Mouse (Mus musculus) lung, postnatal 25 days (tissue): ENCODE data around the gene Aida.
"Not testable (repeated sequence)": the region's sequence is repeated elsewhere in the genome, so short reads cannot be mapped to it uniquely, and the experiment has no call there.

ENCODE experiments used
- DNase-seq: peaks from one replicate; pipeline ENCODE4 v3.0.0; 2022; ENCODE audit warnings: low spot score

Aida gene

GRCm38 (mm10) chr1:183320708-183321107, 24.3 kb downstream of the Aida start:
- DNase-seq = no peak

DNA sequence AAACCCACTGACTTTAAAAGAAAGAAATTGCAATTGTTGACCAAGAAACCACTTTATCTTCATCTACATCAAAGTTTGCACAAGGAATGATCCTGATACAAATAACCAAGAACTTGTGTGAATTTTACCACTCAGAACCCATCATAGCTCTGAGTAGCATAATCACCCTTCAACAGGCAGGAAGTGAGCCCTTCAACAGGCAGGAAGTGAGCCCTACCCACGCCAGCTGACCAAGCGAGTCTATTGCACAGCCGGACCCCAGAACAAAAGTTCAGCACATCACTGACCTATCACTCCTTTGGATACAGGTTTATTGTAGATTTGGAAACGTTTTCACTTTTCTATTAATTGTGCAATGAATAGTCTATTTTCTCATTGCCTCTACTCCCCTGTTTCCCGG, 26.1 kb downstream of the Aida start:
- DNase-seq = not testable (repeated sequence)

DNA sequence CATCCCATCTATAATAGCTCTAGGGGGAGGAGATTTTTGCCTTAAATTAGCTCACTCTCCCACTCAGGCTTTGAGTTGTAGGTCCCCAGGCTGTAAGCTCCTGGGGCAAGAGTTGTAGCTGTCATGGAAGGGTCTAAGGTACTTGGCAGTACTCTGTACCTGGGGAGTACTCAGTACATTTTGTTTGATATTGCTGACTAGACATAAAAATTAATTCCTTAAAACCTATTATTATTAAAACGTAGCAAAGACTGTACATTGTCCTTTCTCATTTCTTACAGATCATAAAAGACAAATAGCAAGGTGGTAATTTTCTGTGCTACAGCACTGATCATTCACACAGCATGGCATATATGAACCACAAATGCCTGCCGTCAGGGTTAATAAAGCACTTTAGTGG, 27.5 kb downstream of the Aida start:
- DNase-seq = no peak

DNA sequence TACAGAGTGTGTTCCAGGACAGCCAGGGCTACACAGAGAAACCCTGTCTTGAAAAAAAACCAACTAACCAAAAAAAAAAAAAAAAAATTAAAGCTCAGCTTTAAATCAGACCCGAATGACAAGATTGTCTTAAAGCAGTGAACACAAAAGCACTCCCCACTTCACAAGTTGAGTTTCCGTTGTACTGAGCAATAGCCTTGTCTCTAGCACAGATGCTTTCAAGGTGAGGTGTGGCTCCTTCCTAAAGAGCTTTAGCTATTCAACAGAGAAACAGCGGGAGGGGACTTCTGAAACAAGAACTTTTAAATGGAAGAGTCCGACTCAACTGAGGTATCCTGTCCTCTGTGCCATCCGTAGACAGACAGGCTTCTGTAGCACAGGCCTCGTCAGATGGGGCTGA, 28.0 kb downstream of the Aida start:
- DNase-seq = no peak

- DNase-seq = no peak
Measured at GRCm38 (mm10) chr1:183327171-183327570, 30.8 kb downstream of the Aida start.

DNA sequence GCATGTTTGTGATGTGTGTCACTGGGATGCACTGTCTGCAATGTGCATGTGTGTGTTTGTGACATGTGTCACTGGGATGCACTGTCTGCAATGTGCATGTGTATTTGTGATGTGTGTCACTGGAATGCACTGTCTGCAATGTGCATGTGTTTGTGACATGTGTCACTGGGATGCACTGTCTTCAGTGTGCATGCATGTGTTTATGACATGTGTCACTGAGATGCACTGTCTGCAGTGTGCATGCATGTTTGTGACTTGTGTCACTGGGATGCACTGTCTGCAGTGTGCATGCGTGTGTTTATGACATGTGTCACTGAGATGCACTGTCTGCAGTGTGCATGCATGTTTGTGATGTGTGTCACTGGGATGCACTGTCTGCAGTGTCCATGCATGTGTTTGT, 46.5 kb downstream of the Aida start:
- DNase-seq = not testable (repeated sequence)

GRCm38 (mm10) chr1:183344886-183345816, 48.8 kb downstream of the Aida start:
- peak; percentile 90 for DNase-seq

DNA sequence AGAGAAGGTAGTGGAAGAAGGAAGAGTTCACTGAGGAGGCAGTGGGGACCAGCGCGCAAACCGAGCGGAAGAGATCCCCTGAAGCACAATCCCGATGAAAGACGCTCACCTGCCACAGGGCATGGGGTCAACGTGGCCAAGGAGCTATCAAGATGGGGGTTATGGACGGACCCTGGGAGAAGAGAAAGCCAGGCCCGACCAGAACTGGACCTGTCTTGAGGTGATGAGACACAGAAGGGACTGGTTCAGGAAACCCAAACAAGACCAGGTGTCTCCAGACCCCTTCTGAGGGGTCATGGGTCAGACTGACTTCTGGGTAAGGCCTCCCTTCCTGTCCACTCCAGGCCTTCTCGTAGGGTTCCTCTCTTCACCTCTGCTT, 49.4 kb downstream of the Aida start:
- DNase-seq = no peak

DNA sequence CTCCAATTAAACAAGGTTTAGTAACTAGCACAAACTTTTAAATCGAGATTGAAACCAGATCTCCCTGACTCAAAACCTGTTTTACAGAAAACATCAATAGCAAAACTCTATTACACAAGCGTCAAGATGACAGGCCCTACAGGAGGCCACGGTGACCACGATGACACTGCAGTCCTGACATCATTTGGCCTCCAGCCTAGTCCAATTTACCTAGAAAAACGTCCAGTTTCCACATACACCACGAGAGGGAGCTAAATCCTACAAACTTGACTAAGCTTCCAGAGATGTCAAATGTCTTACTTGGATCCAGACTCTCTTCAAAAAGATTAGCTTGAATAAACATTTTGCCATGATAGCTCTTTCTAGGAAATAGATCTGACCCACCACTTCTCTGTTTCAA, 53.5 kb downstream of the Aida start:
- DNase-seq = peak; percentile 65

- DNase-seq = no peak
Measured at GRCm38 (mm10) chr1:183358901-183359300, 62.5 kb downstream of the Aida start.

GRCm38 (mm10) chr1:183362301-183362700, 65.9 kb downstream of the Aida start:
- DNase-seq = no peak

DNA sequence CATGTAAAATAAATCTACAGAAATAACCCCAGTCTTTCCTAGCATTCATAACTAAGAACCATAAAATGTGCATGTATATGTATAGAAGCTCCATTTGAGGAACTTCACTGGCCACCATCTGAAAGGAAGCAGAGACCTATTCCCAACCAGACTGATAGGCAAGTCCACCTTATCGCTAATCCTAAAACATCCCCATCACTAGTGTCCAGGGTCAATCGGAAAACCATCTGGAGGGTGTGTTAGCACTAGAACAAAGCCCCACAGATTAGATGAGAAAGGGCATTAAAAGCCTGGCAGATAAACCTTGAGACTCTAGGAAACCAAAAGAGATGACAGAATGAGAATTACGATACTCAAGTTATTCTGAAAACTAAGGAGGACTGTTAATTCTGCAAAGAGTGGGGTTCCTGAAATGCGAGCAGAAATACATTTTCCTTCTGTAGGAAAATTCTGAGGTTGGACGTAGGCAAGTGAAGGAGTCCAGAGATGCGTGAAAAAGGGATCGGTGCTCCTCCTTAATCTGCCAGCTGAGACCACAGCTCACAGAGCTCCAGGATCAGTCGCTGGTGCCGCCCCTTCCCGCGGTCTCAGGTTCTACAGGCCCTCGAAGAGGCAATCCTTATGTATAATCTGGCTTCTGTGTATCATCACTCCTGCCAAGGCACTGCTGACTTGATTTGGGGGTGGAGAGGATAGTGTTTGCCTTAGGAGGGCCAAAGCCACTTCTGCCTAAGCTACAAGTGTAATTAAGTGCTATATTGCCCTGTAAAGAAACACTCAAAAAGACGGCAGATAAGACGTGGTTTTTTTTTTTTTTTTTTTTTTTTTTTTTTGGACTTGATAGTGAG, 66.6 kb downstream of the Aida start:
- DNase-seq = no peak

GRCm38 (mm10) chr1:183363577-183363867, 67.1 kb downstream of the Aida start:
- DNase-seq = no peak

DNA sequence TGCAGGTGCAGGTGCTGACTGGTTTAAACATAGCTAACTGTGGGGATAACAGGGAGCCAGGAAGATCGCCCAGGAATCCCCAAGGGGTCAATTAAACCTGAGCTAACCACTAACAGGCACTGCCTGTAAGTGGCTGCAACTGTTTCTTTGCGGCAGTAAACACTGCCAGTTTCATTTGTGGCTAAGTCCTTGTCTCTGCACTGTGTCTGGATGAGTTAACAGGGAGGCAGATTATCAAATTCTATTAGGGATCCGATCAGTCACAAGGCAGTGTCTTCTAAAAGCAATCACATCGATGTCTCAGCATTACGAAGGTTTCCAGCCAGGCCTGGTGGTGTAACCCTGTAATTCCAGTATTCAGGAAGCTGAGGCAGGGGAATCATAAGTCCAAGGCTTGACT, 70.0 kb downstream of the Aida start:
- no peak for DNase-seq

GRCm38 (mm10) chr1:183368601-183369400, 72.4 kb downstream of the Aida start:
- DNase-seq = no peak

DNA sequence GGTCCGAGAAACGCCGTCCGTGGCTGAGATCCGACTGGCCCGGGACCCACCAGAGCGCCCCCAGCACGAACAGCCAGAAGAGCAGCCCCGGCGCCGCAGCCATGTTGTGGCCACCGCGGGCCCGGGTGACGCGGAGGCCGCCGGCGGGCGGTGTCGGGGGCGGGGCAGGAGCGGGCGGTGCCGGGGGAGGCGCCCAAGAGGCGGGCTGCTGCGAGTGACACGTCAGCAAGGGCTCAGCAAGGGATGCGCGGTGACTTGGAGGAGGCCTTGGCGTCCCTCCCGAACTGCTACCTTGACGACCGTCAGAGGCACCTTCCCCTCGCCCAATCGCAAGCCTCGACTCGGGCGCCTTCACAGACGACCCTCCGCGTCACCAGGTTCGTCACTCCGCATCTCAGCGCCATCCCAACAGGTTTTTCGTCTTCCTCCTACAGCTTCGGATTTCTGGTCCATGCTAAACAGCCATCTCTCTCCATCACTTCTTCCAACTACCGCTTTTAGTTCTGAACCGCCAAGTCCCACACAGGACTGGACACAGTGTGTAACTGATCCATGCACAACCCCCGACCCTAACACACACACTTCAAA, 73.1 kb downstream of the Aida start, which contains the start of gene Mia3:
Gene Mia3, minus strand, starts transcription at position 127 of the 588 bp plus-strand sequence.
- peak; percentile 95 for DNase-seq

GRCm38 (mm10) chr1:183374728-183375127, 78.3 kb downstream of the Aida start:
- no peak for DNase-seq
